Mouse (Mus musculus): ENCODE results near the gene Cd40. TPM values are rescaled to one million over a fixed set of nuclear protein-coding genes. Genes with fewer than 3 reads are reported as not detected.

Cd40 gene
- polyA plus RNA-seq, 2 experiments from 2014 or later: 1.2 to 1.7 TPM

DNA sequence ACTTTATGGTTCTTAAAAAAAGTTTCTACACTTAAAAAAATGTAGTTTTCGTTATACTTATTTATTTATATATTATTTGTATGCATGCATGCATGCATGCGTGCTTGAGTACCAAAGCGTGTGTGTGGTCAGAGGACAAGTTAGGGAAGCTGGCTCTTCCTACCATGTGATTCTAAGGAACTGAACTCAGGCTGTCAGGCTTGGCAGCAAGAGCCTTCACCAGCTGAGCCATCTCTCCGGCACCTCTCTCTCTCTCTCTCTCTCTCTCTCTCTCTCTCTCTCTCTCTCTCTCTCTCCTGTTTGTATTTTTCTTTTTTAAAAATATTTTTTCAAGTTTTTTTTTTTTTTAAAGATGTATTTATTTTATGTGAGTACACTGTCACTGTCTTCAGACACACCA, 4.5 kb downstream of the Cd40 start:
- no peak for ATAC-seq

DNA sequence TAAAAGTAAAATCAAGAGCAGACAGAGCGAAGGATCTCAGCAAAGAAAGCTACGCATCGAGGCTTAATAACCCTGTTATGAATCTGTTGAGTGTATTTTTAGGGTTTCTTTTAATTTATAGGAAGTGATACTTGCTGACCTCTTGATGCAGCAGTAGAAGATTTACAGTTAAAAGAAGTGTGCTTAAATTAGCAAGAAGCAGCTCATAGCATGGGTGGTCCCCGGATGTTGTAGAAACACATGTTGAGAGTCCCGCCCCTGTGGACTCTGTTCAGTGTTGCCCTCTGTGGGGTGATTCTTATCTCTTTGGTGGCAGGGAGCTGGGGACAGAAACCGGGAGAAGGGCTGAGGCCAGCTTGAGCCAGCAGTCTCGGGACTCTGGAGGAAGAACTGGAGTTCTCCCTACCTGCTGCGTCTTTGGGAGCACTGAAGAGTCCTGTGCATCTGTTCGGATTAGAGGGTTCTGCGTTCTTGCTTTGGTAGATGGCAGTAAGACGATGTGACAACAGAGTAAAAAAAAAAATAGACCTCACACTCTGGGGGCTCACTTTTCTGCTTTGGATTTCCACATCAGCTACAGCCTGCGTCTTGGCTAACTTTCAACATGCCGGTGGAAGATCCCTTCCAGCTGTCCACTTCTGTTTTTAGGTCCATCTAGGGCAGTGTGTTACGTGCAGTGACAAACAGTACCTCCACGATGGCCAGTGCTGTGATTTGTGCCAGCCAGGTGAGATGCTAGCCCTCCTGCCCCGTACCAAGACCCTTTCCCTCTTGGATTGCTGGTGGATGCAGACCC, 6.4 kb downstream of the Cd40 start:
- ATAC-seq: no peak

DNA sequence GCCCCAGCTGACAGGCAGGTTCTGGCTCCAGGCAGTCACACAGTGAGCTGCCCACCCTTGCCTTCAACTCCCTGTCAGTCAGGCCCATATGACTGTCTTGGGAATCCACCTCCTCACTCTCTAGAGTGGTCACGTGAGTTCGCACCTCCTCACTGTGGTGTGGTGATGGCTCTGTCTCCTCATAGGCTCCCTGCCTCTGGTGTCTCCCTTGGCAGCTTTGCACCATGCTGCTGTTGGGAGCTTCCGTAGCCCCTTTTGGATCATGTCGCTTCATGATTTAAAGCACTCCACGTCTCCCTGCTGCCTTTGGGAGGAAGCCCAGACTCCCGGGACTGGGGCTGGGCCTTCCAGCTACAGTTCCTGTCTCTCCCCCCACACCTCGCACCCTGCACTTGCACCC, 9.1 kb downstream of the Cd40 start:
- ATAC-seq: no peak

DNA sequence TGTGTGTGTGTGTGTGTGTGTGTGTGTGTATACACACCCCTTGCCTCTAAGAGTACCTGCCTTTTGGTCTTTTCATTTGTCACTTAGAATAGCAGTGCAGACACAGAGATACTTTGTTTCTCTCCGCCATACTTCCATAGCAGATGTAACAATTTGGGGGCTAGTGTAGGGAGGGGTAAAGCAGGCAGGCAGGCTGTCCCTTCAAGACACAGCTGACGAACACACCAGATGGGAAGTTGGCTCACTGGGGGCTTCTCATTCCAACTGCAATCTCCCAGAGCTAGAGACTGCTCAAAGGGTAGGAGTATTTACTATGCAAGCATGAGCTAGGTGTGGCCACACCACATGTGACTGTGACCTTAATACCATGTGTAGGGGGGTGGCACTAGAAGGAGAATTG, 13.4 kb downstream of the Cd40 start:
- ATAC-seq: no peak

DNA sequence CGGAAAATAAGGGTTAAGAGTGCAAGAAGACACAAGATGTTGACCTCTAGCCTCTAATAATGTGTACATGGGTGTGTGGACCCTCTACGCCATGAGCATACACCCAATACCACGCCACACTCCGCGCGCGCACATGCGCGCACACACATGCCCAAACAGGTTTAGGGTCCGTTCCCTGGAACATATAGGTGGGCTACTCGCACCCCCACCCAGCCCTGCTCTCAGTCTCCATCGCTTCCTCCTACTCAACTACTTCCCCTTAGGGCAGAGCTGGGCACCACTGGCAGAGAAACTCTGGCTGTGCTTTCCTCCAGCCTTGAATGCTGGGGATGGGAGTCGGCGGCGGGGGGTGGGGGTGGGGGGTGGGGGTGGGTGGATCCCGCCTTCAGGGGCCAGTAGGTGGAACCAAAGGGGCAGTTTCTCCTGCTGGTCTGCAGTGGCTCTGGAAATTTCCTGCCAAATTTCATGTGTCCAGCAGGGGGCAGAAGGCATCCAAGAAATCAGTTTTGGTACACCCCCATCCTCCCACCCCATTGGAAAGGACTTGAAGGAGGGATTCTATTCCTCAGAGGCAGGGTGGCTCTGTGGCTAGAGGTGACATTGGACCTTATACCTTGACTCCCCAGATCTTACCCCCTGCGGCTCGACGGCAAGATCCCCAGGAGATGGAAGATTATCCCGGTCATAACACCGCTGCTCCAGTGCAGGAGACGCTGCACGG, 14.8 kb downstream of the Cd40 start:
- no peak for ATAC-seq

DNA sequence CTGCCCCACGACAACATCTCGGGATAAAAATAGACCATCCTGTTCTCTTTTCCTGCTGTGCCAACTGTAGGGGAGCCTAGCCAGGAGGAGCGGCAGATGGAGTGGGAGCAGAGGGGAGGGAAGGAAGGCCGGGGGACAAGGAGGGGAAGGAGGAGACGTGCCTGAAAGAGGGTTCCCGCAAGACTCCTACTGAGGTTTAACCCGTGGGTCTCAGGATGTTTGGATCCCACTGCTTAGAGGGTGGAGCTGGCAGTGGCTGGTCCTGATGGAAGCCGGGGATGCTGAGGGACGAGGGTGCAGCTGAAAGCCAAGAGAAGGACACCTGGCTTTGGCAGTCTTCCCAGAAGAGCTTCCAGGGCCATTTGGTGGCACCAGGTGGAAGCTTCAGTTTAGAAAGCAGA, 18.0 kb downstream of the Cd40 start:
- ATAC-seq: no peak

DNA sequence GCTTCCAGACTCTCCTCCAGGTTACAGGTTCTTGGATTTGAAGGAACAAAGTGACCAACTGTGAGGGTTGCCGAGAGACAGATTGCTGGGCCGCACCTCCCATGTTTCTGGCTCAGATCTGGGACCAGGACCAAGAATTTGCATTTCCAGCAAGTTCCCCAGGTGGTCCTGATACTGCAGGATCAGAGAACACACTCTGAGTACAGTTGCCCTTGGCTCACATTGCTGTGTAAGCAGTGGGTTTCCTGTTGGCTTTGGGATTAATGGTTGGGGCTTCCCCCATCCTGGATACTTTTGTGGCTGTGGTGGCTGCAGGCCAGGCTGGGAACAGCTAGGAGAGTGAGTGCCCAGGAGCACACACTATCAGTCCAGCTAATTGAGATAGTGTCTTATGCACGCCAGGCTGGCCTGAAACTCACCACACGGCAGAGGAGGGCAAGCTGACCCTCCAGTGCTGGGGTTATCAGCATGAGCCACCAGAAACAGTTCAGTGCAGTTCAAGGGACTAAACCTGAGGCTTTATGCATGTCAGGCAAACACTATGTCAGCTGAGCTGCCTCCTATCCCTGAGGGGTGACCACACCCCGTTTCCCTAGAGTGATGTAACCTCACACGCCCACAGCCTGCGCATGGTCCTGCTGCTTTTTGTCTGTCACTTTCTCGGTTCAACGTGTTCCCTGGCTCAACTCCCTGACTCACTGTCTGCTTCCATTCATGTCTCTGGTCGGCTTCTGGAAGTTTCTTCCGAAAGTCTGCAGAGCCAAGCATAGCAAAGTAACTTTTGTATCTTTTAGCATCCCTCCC, 18.9 kb downstream of the Cd40 start:
- no peak for ATAC-seq

DNA sequence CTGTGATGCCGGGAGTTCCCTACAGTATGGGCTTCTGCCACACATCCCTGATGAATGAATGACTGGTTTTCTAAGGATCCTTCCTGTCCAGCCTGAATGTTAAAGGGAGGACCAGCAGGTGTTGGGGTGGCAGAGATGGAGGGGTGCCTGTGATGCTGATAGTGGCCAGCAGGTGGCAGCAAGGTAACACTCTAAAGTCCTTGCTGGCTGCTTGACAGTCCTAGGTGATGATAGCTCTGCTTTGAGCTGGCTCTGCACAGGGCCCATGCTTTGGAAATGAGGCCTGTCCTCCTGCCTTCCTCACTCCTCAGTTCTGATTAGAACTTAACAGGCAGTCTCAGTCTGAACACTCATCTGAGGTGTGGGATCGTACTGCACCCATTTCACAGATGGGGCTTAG, 19.5 kb downstream of the Cd40 start:
- peak; percentile 32 for ATAC-seq

DNA sequence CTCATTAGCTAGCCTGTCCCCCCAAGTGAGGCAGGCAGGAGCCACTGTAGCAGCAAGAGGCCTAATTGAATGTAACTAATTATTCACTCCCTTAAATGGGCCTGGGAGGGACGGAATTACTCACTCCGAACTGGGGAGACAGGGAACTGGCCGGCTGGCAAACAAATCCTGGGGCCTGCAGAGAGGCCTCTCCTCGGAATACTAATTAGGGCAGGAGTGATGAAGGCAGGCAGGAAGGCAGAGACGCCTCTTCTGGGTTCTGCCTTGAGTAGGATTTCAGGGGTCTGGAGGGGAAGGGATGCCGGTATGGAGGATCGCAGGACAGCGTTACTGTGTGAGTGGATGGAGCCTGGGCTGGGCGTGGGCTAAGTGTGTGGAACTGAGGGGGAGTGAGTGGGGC, 21.6 kb downstream of the Cd40 start:
- ATAC-seq: no peak

DNA sequence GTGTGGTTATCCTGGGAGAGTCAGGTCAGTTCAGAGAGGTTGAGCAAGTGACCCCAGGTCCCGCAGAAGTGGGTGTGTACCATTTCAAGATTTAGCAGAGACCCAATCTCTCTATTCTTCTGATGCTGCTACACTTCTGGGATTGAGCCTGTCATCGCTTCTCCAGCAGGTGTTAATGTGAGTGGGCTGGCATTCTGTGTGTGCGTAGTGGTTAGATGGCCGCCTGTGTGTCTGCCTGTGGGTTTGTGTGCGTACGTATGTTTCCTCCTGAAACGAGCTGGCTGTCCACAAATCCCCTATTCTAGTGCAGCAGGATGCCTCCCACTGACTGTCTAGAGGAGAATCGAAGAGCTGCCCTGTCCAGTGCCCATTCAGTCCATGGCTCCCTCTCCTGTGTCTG, 22.6 kb downstream of the Cd40 start:
- no peak for ATAC-seq

DNA sequence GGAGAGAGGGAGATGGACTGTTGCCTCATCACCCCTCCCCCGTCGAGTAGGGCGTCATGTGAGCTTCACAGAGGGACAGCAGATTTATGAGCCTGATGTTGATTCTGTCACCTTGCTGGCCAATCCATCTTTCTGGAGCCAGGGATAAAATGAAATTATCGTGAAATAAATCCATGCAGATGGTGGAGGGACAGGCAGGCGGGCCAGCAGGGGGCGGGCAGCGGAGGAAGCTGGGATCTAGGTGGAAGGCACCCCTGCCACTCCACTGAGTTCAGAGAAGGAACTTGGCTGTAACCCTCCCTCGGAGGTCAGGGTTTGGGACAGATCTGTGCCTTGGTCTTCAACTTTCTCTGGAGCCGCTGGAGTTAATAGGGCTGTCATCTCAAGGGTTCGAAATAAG, 23.2 kb downstream of the Cd40 start:
- ATAC-seq: no peak

DNA sequence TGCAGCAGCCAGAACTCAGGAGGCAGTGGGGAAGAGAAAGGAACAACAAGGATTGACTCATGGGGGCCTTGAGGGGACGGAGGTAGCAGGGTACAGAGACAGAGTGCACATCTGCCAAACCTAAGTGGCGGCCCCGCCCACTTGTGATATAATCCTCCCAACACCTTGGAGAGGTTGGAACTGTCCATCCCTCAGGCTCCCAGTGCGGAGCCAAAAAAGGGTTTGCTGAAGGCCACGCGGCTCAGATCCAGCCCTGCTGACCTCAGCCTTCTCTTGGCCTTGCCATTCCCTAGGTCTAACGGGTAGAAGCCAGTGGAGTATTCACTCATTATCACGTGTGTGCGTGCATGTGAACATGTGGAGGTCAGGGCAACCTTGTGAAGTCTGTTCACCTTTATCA, 25.2 kb downstream of the Cd40 start:
- ATAC-seq: no peak

DNA sequence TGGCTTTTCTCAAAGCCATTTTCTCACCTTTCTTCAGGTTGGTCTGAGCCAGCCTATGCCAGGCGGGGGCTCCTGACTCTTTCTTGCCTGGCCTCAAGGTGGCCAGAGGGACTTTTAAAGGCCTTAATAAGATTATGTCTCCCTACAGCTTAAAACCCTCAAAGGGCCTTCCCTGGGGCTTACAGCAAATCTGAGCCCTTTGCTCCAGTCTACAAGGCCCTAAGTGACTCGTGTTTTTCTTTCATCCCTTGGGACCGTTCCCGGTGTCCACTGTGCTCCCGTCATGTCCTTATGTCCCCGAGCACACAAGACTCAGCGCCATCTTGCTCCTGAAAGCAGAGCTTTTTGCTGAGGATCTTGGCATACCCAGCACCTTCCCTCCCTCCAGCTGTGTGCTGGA, 25.8 kb downstream of the Cd40 start:
- no peak for ATAC-seq

DNA sequence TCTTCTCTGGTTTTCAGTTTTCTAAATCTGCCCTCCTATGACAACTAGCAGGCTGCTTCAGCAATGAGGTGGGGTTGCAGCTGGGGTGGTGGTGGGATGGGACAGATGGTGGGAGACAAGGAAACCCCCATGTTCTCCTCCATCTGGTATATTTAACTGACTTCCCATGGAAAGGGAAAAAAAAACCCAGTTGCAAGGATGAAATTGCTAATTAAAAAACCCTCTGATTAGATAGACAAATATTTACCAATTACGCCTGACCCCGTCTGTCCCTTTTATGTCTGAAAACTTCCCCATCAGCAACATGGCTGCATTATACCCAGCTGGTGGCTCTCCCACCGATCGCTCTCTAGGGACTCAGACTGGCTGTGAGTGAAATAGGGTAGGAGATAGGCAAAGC, 31.2 kb downstream of the Cd40 start:
- no peak for ATAC-seq

DNA sequence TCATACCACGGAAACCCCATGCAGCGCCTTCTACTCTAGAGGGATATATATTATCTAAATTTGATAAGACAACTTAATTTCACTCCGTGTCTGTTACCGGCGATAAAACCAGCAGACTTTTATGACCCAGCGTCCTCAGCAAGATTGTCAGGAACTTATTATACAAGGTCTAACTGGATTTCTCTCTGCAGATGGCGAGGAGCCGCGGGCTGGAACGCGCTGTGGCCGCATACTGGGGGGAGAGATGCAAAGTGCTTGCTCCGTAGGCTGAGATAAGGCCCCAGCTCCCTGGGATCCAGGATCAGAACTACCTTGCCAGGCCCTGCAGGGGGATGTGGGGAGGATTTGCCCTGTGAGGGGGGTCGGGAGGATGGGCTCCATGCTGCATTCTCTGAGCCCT, 34.0 kb downstream of the Cd40 start:
- ATAC-seq: no peak

DNA sequence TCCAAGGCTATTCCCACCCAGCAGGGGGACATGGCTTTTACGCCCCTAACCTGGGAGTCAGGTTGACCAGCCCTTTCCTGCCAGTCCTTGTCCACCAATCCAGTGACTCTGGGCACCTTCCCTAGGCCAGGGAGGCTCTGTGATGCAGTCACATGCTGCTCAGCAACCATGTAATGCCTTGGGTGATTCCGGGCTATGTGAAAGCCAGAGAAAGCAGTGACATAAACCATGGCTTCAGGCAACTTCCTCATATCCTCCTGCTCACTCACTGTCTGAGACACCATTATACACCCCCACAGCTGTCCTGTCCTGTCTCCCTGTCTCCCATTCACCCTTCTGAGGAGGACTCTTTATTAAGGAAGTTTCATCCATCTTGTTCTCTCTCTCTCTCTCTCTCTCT, 35.2 kb downstream of the Cd40 start, which contains the start of gene 1700025C18Rik:
1700025C18Rik (minus strand) TSS at position 101 of the 400 bp plus-strand sequence.
- ATAC-seq: no peak

DNA sequence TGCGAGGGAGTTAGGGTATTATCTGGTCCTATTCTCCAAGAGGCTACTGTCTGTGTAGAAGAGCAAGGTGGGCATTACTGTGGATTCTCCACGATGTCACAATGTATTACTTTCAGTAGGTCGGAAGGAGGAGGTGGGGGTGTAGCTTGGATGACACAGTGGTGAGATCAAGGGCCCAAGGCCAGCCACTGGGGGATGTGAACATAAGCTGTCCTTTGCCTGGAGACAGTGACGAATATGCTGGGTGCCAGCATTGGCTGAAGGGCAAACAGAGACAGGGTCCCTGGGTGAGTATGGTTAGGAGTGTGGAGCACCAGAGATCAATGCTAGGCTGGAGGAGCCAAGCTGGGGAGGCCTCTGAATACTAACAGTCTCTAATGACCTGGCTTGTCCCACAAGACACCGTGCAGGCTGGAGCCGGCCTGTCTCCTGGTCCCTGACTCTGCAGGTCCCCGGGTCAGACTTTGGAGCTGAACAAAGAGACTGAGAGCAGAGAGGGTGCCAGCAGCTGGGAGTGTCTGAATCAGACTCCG, 36.1 kb downstream of the Cd40 start:
- ATAC-seq: no peak

DNA sequence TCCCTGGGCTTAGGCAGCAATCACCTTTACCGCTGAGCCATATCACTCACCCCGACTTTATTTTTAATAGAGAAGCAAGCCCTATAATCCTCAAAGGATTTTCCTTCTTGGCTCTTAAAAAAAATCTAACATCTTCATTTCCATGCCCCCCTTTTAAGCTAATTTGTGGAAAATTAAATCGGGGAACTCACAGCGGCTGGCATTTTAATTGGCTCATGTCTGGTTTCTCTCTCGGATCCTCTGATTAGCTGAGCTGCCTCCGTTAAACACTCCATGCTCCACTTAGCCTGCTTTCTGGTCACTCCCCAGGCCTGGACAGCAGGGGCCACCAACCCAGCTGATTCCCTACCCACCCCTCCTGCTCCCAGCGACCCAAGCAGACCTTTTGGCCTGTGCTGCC, 37.0 kb downstream of the Cd40 start:
- no peak for ATAC-seq

DNA sequence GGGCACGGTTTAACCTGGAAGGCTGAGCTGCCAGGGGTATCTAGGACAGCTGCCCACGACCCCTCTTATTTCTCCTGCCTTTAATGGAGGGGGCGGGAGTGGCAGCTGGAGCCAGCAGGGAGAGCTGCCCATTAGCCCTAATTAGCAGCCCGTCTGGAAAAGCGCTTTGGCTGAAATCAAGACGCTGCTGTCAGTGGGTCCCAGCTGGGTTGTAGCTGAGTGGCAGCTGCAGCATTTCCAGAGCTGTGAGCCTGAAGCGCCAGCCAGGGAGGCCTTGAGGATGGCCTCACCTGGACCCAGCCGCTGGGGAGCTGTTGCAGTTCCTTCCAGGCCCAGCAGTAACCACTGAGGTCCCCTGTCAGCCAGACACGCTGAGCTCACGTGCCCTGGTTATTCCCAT, 40.9 kb downstream of the Cd40 start:
- ATAC-seq: no peak

DNA sequence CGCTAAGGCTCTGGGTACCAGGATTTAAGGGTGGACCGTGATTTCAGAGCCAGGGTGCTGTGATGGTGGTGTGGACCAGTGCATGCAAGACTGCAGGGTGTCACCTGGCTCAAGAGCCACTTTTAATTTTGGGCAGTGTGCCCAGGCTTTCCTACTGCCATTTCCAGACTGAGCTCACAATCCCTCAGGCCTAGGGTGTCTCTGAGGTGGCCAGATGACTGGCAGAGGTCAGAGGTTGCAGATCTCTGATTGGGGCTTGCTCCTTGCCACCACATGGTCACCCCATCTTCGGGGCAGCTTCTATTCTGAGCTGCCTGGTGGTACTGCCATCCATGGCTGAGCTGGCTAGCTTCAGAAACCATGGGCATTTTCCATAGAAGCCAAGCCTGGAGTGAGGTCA, 43.4 kb downstream of the Cd40 start:
- ATAC-seq: no peak

DNA sequence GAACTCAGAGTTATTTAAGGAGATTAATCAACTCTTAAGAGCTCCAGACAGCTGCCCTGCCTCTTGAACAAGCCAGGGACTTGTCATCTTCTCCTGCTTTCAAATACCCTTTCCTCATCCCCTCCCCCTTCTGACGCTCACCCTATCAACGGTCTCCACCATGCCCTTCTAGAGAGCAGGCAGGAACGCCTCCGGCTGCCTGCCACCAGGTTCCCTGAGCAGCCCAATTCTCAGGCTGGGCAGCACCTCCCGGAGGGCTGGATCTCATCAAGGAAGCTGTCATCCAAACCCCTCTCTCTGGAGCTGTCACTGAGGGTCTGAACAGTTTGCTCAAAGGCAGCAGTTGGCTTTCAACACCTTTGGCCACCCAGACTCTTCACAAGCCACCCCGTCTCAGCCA, 45.3 kb downstream of the Cd40 start:
- ATAC-seq: no peak

DNA sequence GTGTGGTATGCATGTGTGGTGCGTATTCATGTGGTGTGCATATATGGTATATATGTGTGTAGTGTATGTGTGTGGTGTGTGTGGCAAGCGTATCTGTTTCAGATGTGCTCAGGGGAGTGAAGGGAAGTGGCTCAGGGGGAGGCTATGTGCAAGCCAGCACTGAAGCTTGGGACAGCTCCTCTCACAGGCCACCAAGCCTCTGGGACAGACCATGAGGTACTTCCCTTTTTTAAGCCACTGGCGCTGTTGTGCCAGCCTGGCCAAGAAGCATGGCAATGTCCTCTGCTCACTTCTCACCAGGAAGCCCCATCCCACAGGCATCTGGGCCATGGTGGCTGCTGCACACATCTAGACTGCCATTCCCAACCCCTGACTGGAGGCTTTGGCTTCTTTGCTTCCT, 47.5 kb downstream of the Cd40 start:
- no peak for ATAC-seq

DNA sequence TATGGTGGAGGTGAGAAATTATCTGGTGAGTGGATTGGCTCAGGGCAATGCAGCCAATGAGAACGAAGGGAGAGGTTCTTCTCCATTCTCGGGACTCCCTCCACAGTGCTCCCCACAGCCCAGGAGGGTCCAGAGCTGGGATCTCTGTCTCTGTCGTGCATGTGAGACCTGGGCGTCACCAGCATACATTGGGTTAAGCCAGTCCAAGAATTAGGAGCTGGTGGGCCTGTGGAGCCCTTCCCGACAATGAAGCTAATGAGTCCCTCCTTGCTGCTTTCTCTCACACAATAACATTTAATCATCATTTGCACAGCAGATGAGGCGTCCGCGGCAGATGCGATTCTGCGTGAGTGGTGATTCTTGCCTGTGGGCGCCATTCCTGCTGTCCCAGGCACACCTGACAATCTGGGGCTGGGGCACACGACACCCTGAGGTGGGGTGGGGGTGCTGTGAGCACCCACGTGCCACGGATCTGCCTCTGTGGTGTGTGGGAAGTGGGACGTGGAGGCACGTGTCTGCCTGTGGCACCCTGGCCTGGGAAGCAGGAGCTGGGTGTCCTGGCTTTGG, 50.2 kb downstream of the Cd40 start:
- ATAC-seq: no peak
